Mouse (Mus musculus) embryonic facial prominence, embryonic 10.5 days (tissue): ENCODE results near the gene Ranbp17. TPM values are rescaled to one million over a fixed set of nuclear protein-coding genes. Genes with fewer than 3 reads are reported as not detected.

Experiments
- DNase-seq: peaks from one replicate; pipeline ENCODE4 v3.0.0-alpha.2; 2017; ENCODE audit warnings: low spot score
- H3K27ac ChIP-seq: fragments of 300-500 bp; sonication (generic); replicated peaks from 2 replicates; pipeline ENCODE4 v1.5.1; 2016; ENCODE audit warnings: mild to moderate bottlenecking
- H3K27me3 ChIP-seq: fragments of 300-500 bp; sonication (generic); replicated peaks from 2 replicates; pipeline ENCODE4 v1.6.1; 2016; ENCODE audit warnings: low read depth, mild to moderate bottlenecking; ENCODE audit not compliant: poor library complexity, severe bottlenecking
- H3K36me3 ChIP-seq: fragments of 300-500 bp; sonication (generic); replicated peaks from 2 replicates; pipeline ENCODE4 v1.6.1; 2016; ENCODE audit warnings: mild to moderate bottlenecking, moderate library complexity
- H3K4me1 ChIP-seq: fragments of 300-500 bp; sonication (generic); 2 replicates; pipeline ENCODE4 v1.6.1; 2016
- H3K4me3 ChIP-seq: fragments of 300-500 bp; sonication (generic); 2 replicates; pipeline ENCODE4 v1.5.1; 2016; ENCODE audit warnings: mild to moderate bottlenecking, moderate library complexity
- H3K9me3 ChIP-seq: fragments of 300-500 bp; sonication (generic); 2 replicates; pipeline ENCODE4 v1.6.1; 2016; ENCODE audit warnings: mild to moderate bottlenecking
- WGBS: fragments of 180-500 bp; shearing (Covaris S2); methylation state at CpG from one replicate; pipeline ENCODE4 v1.1.7; 2016; 5-methylcytosine and 5-hydroxymethylcytosine counted together
- polyA plus RNA-seq: library from polyadenylated mRNA; unstranded; fragments of >200 nt; fragmentation: Nextera tagmentation; extraction: Ambion mirVana; gene quantifications from 2 replicates; pipeline ENCODE4 v1.2.1, GENCODE M21; 2016

The Ranbp17 gene
- polyA plus RNA-seq, 1 experiment from 2014 or later: 12.4 TPM

DNA sequence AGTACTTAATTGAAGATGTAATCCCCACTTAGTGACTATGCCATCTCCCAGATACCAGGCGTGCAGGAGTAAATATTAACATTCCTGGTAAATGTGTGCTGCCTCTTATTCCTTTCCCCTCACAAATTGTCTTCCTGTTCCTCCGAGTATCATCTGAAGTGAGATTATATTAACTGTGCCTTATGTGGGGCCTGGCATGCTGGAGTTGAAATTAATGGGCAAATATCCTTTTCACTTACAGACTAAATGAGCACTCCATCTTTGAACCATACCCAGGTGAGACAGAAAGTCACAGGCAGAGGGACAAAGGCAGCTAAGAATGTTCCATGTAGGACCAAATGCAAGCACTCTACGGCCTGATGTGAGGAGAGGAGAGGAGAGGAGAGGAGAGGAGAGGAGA lies 337.8 kb downstream of the Ranbp17 start:
- no peak overlapping the region for H3K27ac ChIP-seq
- H3K4me3 ChIP-seq: no peak overlapping the region
- peaks cover 6% of the 10 kb centered on the region for H3K4me1 ChIP-seq
- no peaks in the 10 kb centered on the region for H3K36me3 ChIP-seq
- peaks cover 66% of the 10 kb centered on the region for H3K27me3 ChIP-seq
- DNase-seq: no peak
- WGBS: 68% methylated on average over 3 of the region's 3 CpGs
- no peaks in the 10 kb centered on the region for H3K9me3 ChIP-seq

GRCm38 (mm10) chr11:33170489-33170888 lies 343.1 kb downstream of the Ranbp17 start:
- DNase-seq: peak; percentile 63
- no peaks in the 10 kb centered on the region for H3K36me3 ChIP-seq
- no peak overlapping the region for H3K27ac ChIP-seq
- H3K27me3 ChIP-seq: peaks cover 15% of the 10 kb centered on the region
- no peaks in the 10 kb centered on the region for H3K4me1 ChIP-seq
- no peak overlapping the region for H3K4me3 ChIP-seq
- WGBS: 18% methylated on average over 9 of the region's 9 CpGs
- H3K9me3 ChIP-seq: no peaks in the 10 kb centered on the region

DNA sequence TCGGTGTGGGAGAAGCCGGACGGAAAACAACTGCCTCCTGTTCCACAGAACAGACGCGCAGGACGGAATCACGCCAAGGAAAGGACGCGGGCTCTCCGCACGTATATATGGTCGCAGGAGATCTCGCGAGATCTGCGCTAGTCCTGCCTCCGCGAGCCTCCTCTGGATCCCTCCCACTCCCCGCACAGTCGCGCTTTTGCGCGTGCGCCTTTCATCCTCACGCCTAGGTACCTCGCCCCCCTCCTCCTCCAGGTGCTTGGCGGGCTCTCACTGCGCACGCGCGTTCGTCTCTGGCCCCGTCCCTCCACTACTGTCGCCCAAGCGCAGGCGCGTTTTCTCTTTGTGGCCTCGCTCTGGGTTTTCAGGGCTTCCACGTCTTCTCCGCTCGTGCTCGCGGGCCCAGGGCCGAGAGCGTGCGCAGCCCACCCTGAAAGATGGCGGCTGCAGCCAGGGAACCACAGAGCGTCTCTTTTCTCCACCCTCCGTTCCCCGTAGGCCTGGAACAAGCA lies 350.5 kb downstream of the Ranbp17 start, which contains the start of gene Npm1:
TSS of gene Npm1 (minus strand) at position 209 of the 509 bp plus-strand sequence.
- Histone ChIP-seq H3K9me3 (no peaks in the 10 kb centered on the region), H3K36me3 (peaks cover 43% of the 10 kb centered on the region), H3K4me1 (peaks cover 24% of the 10 kb centered on the region), H3K27me3 (no peaks in the 10 kb centered on the region), H3K27ac (peak within 1 kb of the TSS; percentile 96), H3K4me3 (peak within 1 kb of the TSS; percentile 91)
- 3% methylated on average over 49 of the region's 49 CpGs for WGBS
- peak; percentile 100 for DNase-seq

- WGBS: 2% methylated on average over 53 of the region's 53 CpGs
- Histone ChIP-seq H3K9me3 (no peaks in the 10 kb centered on the region), H3K4me1 (peaks cover 25% of the 10 kb centered on the region), H3K27ac (peak overlapping the region; percentile 96), H3K36me3 (peaks cover 49% of the 10 kb centered on the region), H3K27me3 (no peaks in the 10 kb centered on the region), H3K4me3 (peak overlapping the region; percentile 91)
- peak; percentile 88 for DNase-seq
These were observed 351.1 kb downstream of the Ranbp17 start for GRCm38 (mm10) chr11:33162211-33162997.

Other genes with a start within 250 kb of the Ranbp17 start
- 0.39 TPM in 1 of 2 replicates, not detected in the other for gene Gm12117, start 237.0 kb downstream of the Ranbp17 start, polyA plus RNA-seq
- 0.60 and 1.8 TPM in 2 replicates for gene Gabrp, start 65.2 kb upstream of the Ranbp17 start, polyA plus RNA-seq
- gene D130052B06Rik, start 85.6 kb upstream of the Ranbp17 start, polyA plus RNA-seq: 0.16 TPM in 1 of 2 replicates, not detected in the other